Mouse (Mus musculus): ENCODE results near the gene Gm27027. TPM values are rescaled to one million over a fixed set of nuclear protein-coding genes. Genes with fewer than 3 reads are reported as not detected.
A peak's percentile ranks its signal among the peaks of the same experiment; 100 is the strongest.

The Gm27027 gene
- polyA plus RNA-seq, 1 experiment: not detected

DNA sequence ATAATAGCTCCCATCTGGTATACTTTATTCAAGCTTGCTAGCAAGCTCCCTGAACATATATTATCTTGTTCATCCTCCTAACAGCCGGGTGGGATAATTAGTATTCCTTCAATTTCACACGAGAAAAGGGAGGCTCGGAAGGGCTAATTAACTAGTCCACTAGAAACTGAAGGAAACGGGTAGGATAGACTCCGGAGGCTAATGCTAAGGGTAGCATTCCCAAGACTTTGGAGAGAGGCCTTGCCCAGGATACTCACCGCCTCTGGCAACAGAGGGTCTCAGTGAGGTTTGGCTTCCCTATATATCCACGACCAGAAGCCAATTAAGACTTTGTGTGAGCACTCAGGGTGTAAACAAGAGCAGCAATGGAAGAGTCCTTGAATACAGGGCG is 38.4 kb downstream of the Gm27027 start:
- TF ChIP-seq EP300 (IDR thresholded peaks at IDR 0.05; ENCODE audit: insufficient read depth, low read depth, low read length) (no peak), CTCF (IDR thresholded peaks at IDR 0.05; ENCODE audit: low read depth, low read length) (no peak), POLR2A (IDR thresholded peaks at IDR 0.05; ENCODE audit: insufficient read depth, low read length) (no peak)
- Histone ChIP-seq H3K4me1 (ENCODE audit: control insufficient read depth, insufficient read depth, low read length) (no peaks in the 10 kb centered on the region), H3K9me3 (replicated peaks; ENCODE audit: control insufficient read depth, insufficient read depth, low read length, poor library complexity, severe bottlenecking) (no peaks in the 10 kb centered on the region), H3K9ac (ENCODE audit: low read depth, poor library complexity, severe bottlenecking) (no peak overlapping the region), H3K27ac (ENCODE audit: insufficient read depth, low read length) (no peak overlapping the region), H3K27me3 (ENCODE audit: control insufficient read depth, insufficient read depth, low read length, poor library complexity, severe bottlenecking) (peaks cover 21% of the 10 kb centered on the region), H3K4me3 (ENCODE audit: low read depth, low read length) (no peak overlapping the region), H3K36me3 (ENCODE audit: control insufficient read depth, insufficient read depth, low read length, poor library complexity, severe bottlenecking) (no peaks in the 10 kb centered on the region)

- Histone ChIP-seq H3K9ac (ENCODE audit: low read depth, poor library complexity, severe bottlenecking) (peak within 1 kb of the TSS; percentile 11; the same call in 1 of the 2 replicates), H3K36me3 (ENCODE audit: control insufficient read depth, insufficient read depth, low read length, poor library complexity, severe bottlenecking) (no peaks in the 10 kb centered on the region), H3K27ac (ENCODE audit: insufficient read depth, low read length) (no peak within 1 kb of the TSS), H3K27me3 (ENCODE audit: control insufficient read depth, insufficient read depth, low read length, poor library complexity, severe bottlenecking) (peaks cover 21% of the 10 kb centered on the region), H3K4me1 (ENCODE audit: control insufficient read depth, insufficient read depth, low read length) (no peaks in the 10 kb centered on the region), H3K4me3 (ENCODE audit: low read depth, low read length) (peak within 1 kb of the TSS; percentile 55), H3K9me3 (replicated peaks; ENCODE audit: control insufficient read depth, insufficient read depth, low read length, poor library complexity, severe bottlenecking) (no peaks in the 10 kb centered on the region)
- TF ChIP-seq EP300 (IDR thresholded peaks at IDR 0.05; ENCODE audit: insufficient read depth, low read depth, low read length) (no peak), CTCF (IDR thresholded peaks at IDR 0.05; ENCODE audit: low read depth, low read length) (no peak)
Measured at GRCm38 (mm10) chr2:93956908-93957784, 39.0 kb downstream of the Gm27027 start, which contains the start of gene Gm13889. Gene Gm13889, minus strand, starts transcription at chr2:93957201.

- H3K4me1 ChIP-seq (ENCODE audit: control insufficient read depth, insufficient read depth, low read length): no peaks in the 10 kb centered on the region
- peaks cover 21% of the 10 kb centered on the region for H3K27me3 ChIP-seq (ENCODE audit: control insufficient read depth, insufficient read depth, low read length, poor library complexity, severe bottlenecking)
- no peaks in the 10 kb centered on the region for H3K36me3 ChIP-seq (ENCODE audit: control insufficient read depth, insufficient read depth, low read length, poor library complexity, severe bottlenecking)
- H3K27ac ChIP-seq (ENCODE audit: insufficient read depth, low read length): no peak overlapping the region
- H3K4me3 ChIP-seq (ENCODE audit: low read depth, low read length): peak overlapping the region; percentile 51
- H3K9ac ChIP-seq (ENCODE audit: low read depth, poor library complexity, severe bottlenecking): peak overlapping the region; percentile 11; the same call in 1 of the 2 replicates
- no peaks in the 10 kb centered on the region for H3K9me3 ChIP-seq (replicated peaks; ENCODE audit: control insufficient read depth, insufficient read depth, low read length, poor library complexity, severe bottlenecking)
- TF ChIP-seq EP300 (IDR thresholded peaks at IDR 0.05; ENCODE audit: insufficient read depth, low read depth, low read length) (no peak), POLR2A (IDR thresholded peaks at IDR 0.05; ENCODE audit: insufficient read depth, low read length) (no peak), CTCF (IDR thresholded peaks at IDR 0.05; ENCODE audit: low read depth, low read length) (no peak)
Measured at GRCm38 (mm10) chr2:93956331-93956801, 39.8 kb downstream of the Gm27027 start.

GRCm38 (mm10) chr2:93955886-93956285 is 40.3 kb downstream of the Gm27027 start:
- H3K27ac ChIP-seq (ENCODE audit: insufficient read depth, low read length): no peak overlapping the region

GRCm38 (mm10) chr2:93954781-93955578 is 41.2 kb downstream of the Gm27027 start:
- no peak overlapping the region for H3K9ac ChIP-seq (ENCODE audit: low read depth, poor library complexity, severe bottlenecking)
- peak overlapping the region; percentile 10 for H3K4me3 ChIP-seq (ENCODE audit: low read depth, low read length)
- no peaks in the 10 kb centered on the region for H3K4me1 ChIP-seq (ENCODE audit: control insufficient read depth, insufficient read depth, low read length)
- TF ChIP-seq POLR2A (IDR thresholded peaks at IDR 0.05; ENCODE audit: insufficient read depth, low read length): no peak
- TF ChIP-seq EP300 (IDR thresholded peaks at IDR 0.05; ENCODE audit: insufficient read depth, low read depth, low read length): no peak
- TF ChIP-seq CTCF (IDR thresholded peaks at IDR 0.05; ENCODE audit: low read depth, low read length): no peak
- no peaks in the 10 kb centered on the region for H3K9me3 ChIP-seq (replicated peaks; ENCODE audit: control insufficient read depth, insufficient read depth, low read length, poor library complexity, severe bottlenecking)
- H3K27me3 ChIP-seq (ENCODE audit: control insufficient read depth, insufficient read depth, low read length, poor library complexity, severe bottlenecking): peaks cover 21% of the 10 kb centered on the region
- H3K36me3 ChIP-seq (ENCODE audit: control insufficient read depth, insufficient read depth, low read length, poor library complexity, severe bottlenecking): no peaks in the 10 kb centered on the region
- no peak overlapping the region for H3K27ac ChIP-seq (ENCODE audit: insufficient read depth, low read length)

More at GRCm38 (mm10) chr2:93955886-93956285, 40.3 kb downstream of the Gm27027 start:
- Histone ChIP-seq H3K9me3 (replicated peaks; ENCODE audit: control insufficient read depth, insufficient read depth, low read length, poor library complexity, severe bottlenecking) (no peaks in the 10 kb centered on the region), H3K36me3 (ENCODE audit: control insufficient read depth, insufficient read depth, low read length, poor library complexity, severe bottlenecking) (no peaks in the 10 kb centered on the region), H3K9ac (ENCODE audit: low read depth, poor library complexity, severe bottlenecking) (no peak overlapping the region), H3K27me3 (ENCODE audit: control insufficient read depth, insufficient read depth, low read length, poor library complexity, severe bottlenecking) (peaks cover 21% of the 10 kb centered on the region), H3K4me1 (ENCODE audit: control insufficient read depth, insufficient read depth, low read length) (no peaks in the 10 kb centered on the region), H3K4me3 (ENCODE audit: low read depth, low read length) (peak overlapping the region; percentile 51)
- TF ChIP-seq POLR2A (IDR thresholded peaks at IDR 0.05; ENCODE audit: insufficient read depth, low read length): no peak
- no peak for TF ChIP-seq CTCF (IDR thresholded peaks at IDR 0.05; ENCODE audit: low read depth, low read length)
- TF ChIP-seq EP300 (IDR thresholded peaks at IDR 0.05; ENCODE audit: insufficient read depth, low read depth, low read length): no peak
